Mouse (Mus musculus): ENCODE results near the gene Klri1.
"Not testable (repeated sequence)": the region's sequence is repeated elsewhere in the genome, so short reads cannot be mapped to it uniquely, and the experiment has no call there.

DNA sequence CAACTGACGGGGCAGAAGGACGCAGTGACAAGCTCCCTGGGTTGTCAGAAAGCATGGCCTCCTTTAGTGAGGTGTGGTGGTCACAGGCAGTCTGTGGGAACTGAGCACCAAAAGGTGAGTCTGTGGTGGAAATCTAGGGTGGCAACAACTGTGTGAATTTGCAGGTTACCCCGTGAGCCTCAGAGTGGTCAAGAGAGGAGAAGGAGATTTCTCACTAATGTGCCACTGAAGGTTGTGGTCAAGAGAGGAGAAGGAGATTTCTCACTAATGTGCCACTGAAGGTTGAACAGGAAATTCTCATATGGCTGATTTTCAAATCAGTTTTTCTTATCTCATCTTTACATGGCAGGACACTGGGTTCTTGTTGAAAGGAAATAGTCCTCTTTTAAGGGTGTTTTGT lies 55.6 kb downstream of the Klri1 start:
- not testable (repeated sequence) for TF ChIP-seq CTCF, EP300 (IDR thresholded peaks at IDR 0.05; ENCODE audit: low read depth)

Data from liver, embryonic 14.5 days (tissue).